8 mouse cellular contexts compared by ENCODE assay signal in genomic region chr12:73517022-73517709, GRCm38 (mm10). TPM values are rescaled to one million over a fixed set of nuclear protein-coding genes. Genes with fewer than 3 reads are reported as not detected.
A peak's percentile ranks its signal among the peaks of the same experiment; 100 is the strongest.
DNase-seq lines count a peak whose midpoint lies in the region; ATAC-seq and TF ChIP-seq lines count a peak whose summit lies in the region.

No protein-coding gene starts in this region.

- TF ChIP-seq CTCF in heart, postnatal 0 days (IDR thresholded peaks at IDR 0.05; ENCODE audit: low read depth) = peak; percentile 84
- peak; percentile 73 for TF ChIP-seq CTCF in liver, embryonic 14.5 days (IDR thresholded peaks at IDR 0.05; ENCODE audit: low read depth)
- no peak for TF ChIP-seq CTCF in thymus, adult 2 months (IDR thresholded peaks at IDR 0.05; ENCODE audit: borderline replicate concordance, control insufficient read depth, extremely low read depth, insufficient read depth, low read length, poor library complexity)

- H3K9ac ChIP-seq in forebrain, embryonic 13.5 days = no peak overlapping the region
- no peak overlapping the region for H3K9ac ChIP-seq in heart, postnatal 0 days (replicated peaks; ENCODE audit: low read depth, low read length)
- H3K9ac ChIP-seq in liver, embryonic 14.5 days (replicated peaks) = no peak overlapping the region
- H3K9ac ChIP-seq in neural tube, embryonic 11.5 days (ENCODE audit: low read length) = no peak overlapping the region

- H3K27me3 ChIP-seq in forebrain, embryonic 13.5 days = peaks cover 10% of the 10 kb centered on the region; the same call in 1 of the 2 replicates
- no peaks in the 10 kb centered on the region for H3K27me3 ChIP-seq in heart, postnatal 0 days (ENCODE audit: control insufficient read depth, insufficient read depth, low read length)
- no peaks in the 10 kb centered on the region for H3K27me3 ChIP-seq in liver, embryonic 14.5 days (ENCODE audit: control insufficient read depth, insufficient read depth, low read length)
- no peaks in the 10 kb centered on the region for H3K27me3 ChIP-seq in neural tube, embryonic 11.5 days (ENCODE audit: control insufficient read depth, insufficient read depth, low read length)
- no peaks in the 10 kb centered on the region; the same call in 1 of the 2 replicates for H3K27me3 ChIP-seq in thymus, adult 2 months (ENCODE audit: control insufficient read depth, insufficient read depth, low read length)

- no peak for TF ChIP-seq EP300 in heart, postnatal 0 days (IDR thresholded peaks at IDR 0.05; ENCODE audit: low read depth)
- no peak for TF ChIP-seq EP300 in liver, embryonic 14.5 days (IDR thresholded peaks at IDR 0.05; ENCODE audit: low read depth)

- DNase-seq in ES-CJ7 (ENCODE audit: low read depth, low spot score) = peak; percentile 64
- DNase-seq in c-Kit-positive CD71-positive TER-119-positive erythroid progenitor cells, embryonic 14.5 days (ENCODE audit: low spot score) = peak; percentile 32
- DNase-seq in heart, postnatal 0 days (ENCODE audit: low spot score) = peak; percentile 86
- DNase-seq in kidney, postnatal 36 days = peak; percentile 64 to 86
- peak in 2 of 3 experiments; percentile 25 to 32 for DNase-seq in liver, embryonic 14.5 days (ENCODE audit: low read depth in 3 of 3, low spot score in 3 of 3)
- peak; percentile 85 for DNase-seq in neural tube, embryonic 11.5 days (ENCODE audit: low spot score)
- DNase-seq in thymus, adult 2 months = peak; percentile 56

- no peak overlapping the region for H3K27ac ChIP-seq in forebrain, embryonic 13.5 days
- H3K27ac ChIP-seq in heart, postnatal 0 days (ENCODE audit: low read depth) = no peak overlapping the region
- no peak overlapping the region for H3K27ac ChIP-seq in liver, embryonic 14.5 days
- no peak overlapping the region for H3K27ac ChIP-seq in neural tube, embryonic 11.5 days (ENCODE audit: low read depth, low read length)
- H3K27ac ChIP-seq in thymus, adult 2 months (ENCODE audit: control insufficient read depth, insufficient read depth, low read length) = no peak overlapping the region

- no peaks in the 10 kb centered on the region for H3K36me3 ChIP-seq in forebrain, embryonic 13.5 days (ENCODE audit: poor library complexity, severe bottlenecking)
- no peaks in the 10 kb centered on the region for H3K36me3 ChIP-seq in heart, postnatal 0 days (replicated peaks; ENCODE audit: control insufficient read depth, insufficient read depth, low read length)
- no peaks in the 10 kb centered on the region for H3K36me3 ChIP-seq in liver, embryonic 14.5 days (replicated peaks; ENCODE audit: control insufficient read depth, insufficient read depth, low read depth)
- no peaks in the 10 kb centered on the region for H3K36me3 ChIP-seq in neural tube, embryonic 11.5 days (ENCODE audit: control insufficient read depth, insufficient read depth, low read length)
- no peaks in the 10 kb centered on the region for H3K36me3 ChIP-seq in thymus, adult 2 months (ENCODE audit: control insufficient read depth, insufficient read depth, low read length)

- peak overlapping the region; percentile 37 for H3K4me2 ChIP-seq in forebrain, embryonic 13.5 days
- H3K4me2 ChIP-seq in heart, postnatal 0 days (ENCODE audit: low read depth, low read length) = peak overlapping the region; percentile 50
- no peak overlapping the region for H3K4me2 ChIP-seq in liver, embryonic 14.5 days (ENCODE audit: low read depth)
- H3K4me2 ChIP-seq in neural tube, embryonic 11.5 days (ENCODE audit: low read depth) = no peak overlapping the region

- peak; percentile 85 for ATAC-seq in forebrain, embryonic 13.5 days
- peak; percentile 90 for ATAC-seq in heart, postnatal 0 days (ENCODE audit: insufficient read depth, low read depth)
- no peak for ATAC-seq in liver, embryonic 14.5 days (ENCODE audit: insufficient read depth)
- no peak for ATAC-seq in neural tube, embryonic 11.5 days (ENCODE audit: insufficient read depth, low FRiP score, low TSS enrichment)

- WGBS in forebrain, embryonic 13.5 days = 35% methylated on average over 15 of the region's 15 CpGs
- 33% methylated on average over 15 of the region's 15 CpGs for WGBS in heart, postnatal 0 days
- WGBS in liver, embryonic 14.5 days (ENCODE audit: insufficient replicate concordance) = 36% methylated on average over 15 of the region's 15 CpGs
- WGBS in neural tube, embryonic 11.5 days = 40% methylated on average over 15 of the region's 15 CpGs
- 45% methylated on average over 15 of the region's 15 CpGs for WGBS in thymus, adult 2 months

- no peaks in the 10 kb centered on the region for H3K4me1 ChIP-seq in forebrain, embryonic 13.5 days
- no peaks in the 10 kb centered on the region for H3K4me1 ChIP-seq in heart, postnatal 0 days (ENCODE audit: control insufficient read depth, insufficient read depth)
- no peaks in the 10 kb centered on the region for H3K4me1 ChIP-seq in liver, embryonic 14.5 days (replicated peaks; ENCODE audit: control insufficient read depth in 2 of 2, insufficient read depth in 2 of 2, low read length in 1 of 2)
- H3K4me1 ChIP-seq in neural tube, embryonic 11.5 days (ENCODE audit: control insufficient read depth, insufficient read depth, low read length) = no peaks in the 10 kb centered on the region
- no peaks in the 10 kb centered on the region for H3K4me1 ChIP-seq in thymus, adult 2 months (replicated peaks; ENCODE audit: control insufficient read depth, insufficient read depth, low read length)

- no peak for TF ChIP-seq POLR2A in thymus, adult 2 months (IDR thresholded peaks at IDR 0.05; ENCODE audit: control insufficient read depth, extremely low read depth, insufficient read depth, low read length, poor library complexity)

- H3K4me3 ChIP-seq in forebrain, embryonic 13.5 days = no peak overlapping the region
- H3K4me3 ChIP-seq in heart, postnatal 0 days (ENCODE audit: low read depth, low read length) = no peak overlapping the region
- H3K4me3 ChIP-seq in liver, embryonic 14.5 days (ENCODE audit: insufficient read depth in 1 of 2, low read depth in 2 of 2, low read length in 2 of 2) = no peak overlapping the region
- no peak overlapping the region for H3K4me3 ChIP-seq in neural tube, embryonic 11.5 days (ENCODE audit: low read depth, low read length)
- H3K4me3 ChIP-seq in thymus, adult 2 months (ENCODE audit: control insufficient read depth, insufficient read depth, low read length) = no peak overlapping the region

- no peaks in the 10 kb centered on the region for H3K9me3 ChIP-seq in forebrain, embryonic 13.5 days (replicated peaks)
- no peaks in the 10 kb centered on the region for H3K9me3 ChIP-seq in heart, postnatal 0 days (replicated peaks; ENCODE audit: control insufficient read depth, low read length)
- H3K9me3 ChIP-seq in liver, embryonic 14.5 days (ENCODE audit: control insufficient read depth, low read length) = no peaks in the 10 kb centered on the region
- no peaks in the 10 kb centered on the region for H3K9me3 ChIP-seq in neural tube, embryonic 11.5 days (ENCODE audit: control insufficient read depth, low read length)

RNA-seq across cellular contexts. Expression of gene Tmem30b, which starts 29.0 kb away (rescaled TPM):
- 0.16 and 0.21 TPM in 2 replicates for polyA plus RNA-seq in forebrain, embryonic 13.5 days (2015; fragmentation: Nextera tagmentation; extraction: Ambion mirVana)
- total RNA-seq in heart, postnatal 0 days (2014; rRNA removed; ENCODE audit: low replicate concordance) = 0.31 and 1.9 TPM in 2 replicates
- polyA plus RNA-seq in heart, postnatal 0 days (2015; fragmentation: Nextera tagmentation; extraction: Ambion mirVana) = 0.14 and 0.25 TPM in 2 replicates
- polyA plus RNA-seq in liver, embryonic 14.5 days (2012; rRNA removed) = 1.9 and 2.0 TPM in 2 replicates
- 3.8 and 3.9 TPM in 2 replicates for polyA plus RNA-seq in liver, embryonic 14.5 days (2014; fragmentation: Nextera tagmentation; extraction: Ambion mirVana)
- 2.3 and 2.6 TPM in 2 replicates for polyA plus RNA-seq in neural tube, embryonic 11.5 days (2014; fragmentation: Nextera tagmentation; extraction: Ambion mirVana)
- 4.1 and 4.3 TPM in 2 replicates for polyA plus RNA-seq in thymus, adult 2 months (2012; rRNA removed)

Comparison
In these comparisons a context has a peak if more than half of its experiments do, and no peak if none do; other contexts are left out.
1. DNase-seq: peak in every context shown above with its lines; median percentile 86 in heart, postnatal 0 days; 85 in neural tube, embryonic 11.5 days; 75 in kidney, postnatal 36 days; 64 in ES-CJ7; 56 in thymus, adult 2 months; 32 in c-Kit-positive CD71-positive TER-119-positive erythroid progenitor cells, embryonic 14.5 days; 28 in liver, embryonic 14.5 days.
2. ATAC-seq: peak in forebrain, embryonic 13.5 days (single experiment) and heart, postnatal 0 days (single experiment); none in liver, embryonic 14.5 days (single experiment) and neural tube, embryonic 11.5 days (single experiment).
3. H3K4me2 ChIP-seq: peak in forebrain, embryonic 13.5 days (single experiment) and heart, postnatal 0 days (single experiment); none in liver, embryonic 14.5 days (single experiment) and neural tube, embryonic 11.5 days (single experiment).